ENCODE assay signal across 7 mouse cellular contexts in the genomic region with DNA sequence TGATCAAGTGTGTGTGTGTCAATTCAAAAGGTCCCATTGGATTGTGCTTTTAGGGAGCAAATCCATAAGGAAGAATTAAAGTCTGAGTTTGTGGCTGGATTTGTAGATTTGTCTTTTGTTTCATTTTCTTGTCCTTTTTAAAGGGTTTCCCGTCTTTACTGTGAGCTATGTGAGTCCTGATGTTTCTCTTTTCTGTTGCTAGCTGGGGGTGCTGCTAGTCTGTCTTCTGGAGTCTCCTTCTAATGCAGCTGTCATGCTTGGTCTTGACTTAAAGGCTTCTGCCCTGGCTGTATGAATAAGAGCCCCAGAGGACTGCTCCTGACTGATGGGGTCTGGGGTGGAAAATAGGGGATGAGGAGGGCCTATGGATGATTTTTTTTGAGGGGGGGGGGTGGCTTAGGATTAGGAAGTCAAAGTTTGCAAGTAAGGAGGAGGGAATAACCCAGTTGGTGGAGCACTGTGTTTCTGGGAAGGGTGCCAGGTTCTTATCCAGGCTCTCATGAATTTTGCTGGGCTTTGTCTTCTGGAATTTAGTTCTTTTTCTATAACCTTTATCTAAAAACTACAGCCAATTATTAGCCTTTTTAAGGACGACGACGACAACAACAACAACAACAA. TPM values are rescaled to one million over a fixed set of nuclear protein-coding genes. Genes with fewer than 3 reads are reported as not detected.
DNase-seq lines count a peak whose midpoint lies in the region; ATAC-seq and TF ChIP-seq lines count a peak whose summit lies in the region.

No protein-coding gene starts in this region.

- no peak for ATAC-seq in megakaryocyte, adult 5-6 weeks (ENCODE audit: poor library complexity, severe bottlenecking)
- ATAC-seq in frontal cortex, adult (ENCODE audit: low TSS enrichment) = no peak

- no peaks in the 10 kb centered on the region for H3K36me3 ChIP-seq in megakaryocyte, embryonic 14.5 days (replicated peaks; ENCODE audit: low read length)

- H3K4me3 ChIP-seq in megakaryocyte, embryonic 14.5 days (replicated peaks) = peak overlapping the region; percentile 89
- H3K4me3 ChIP-seq in bone marrow macrophage, adult 2 months (ENCODE audit: insufficient read depth, low read length) = peak overlapping the region; percentile 63

- no peaks in the 10 kb centered on the region for H3K9me3 ChIP-seq in megakaryocyte, embryonic 14.5 days

- no peak for TF ChIP-seq CTCF in bone marrow macrophage, adult 2 months (IDR thresholded peaks at IDR 0.05; ENCODE audit: low read depth, low read length)

- no peaks in the 10 kb centered on the region for H3K27me3 ChIP-seq in megakaryocyte, embryonic 14.5 days (replicated peaks)

- no peak for TF ChIP-seq POLR2A in bone marrow macrophage, adult 2 months (IDR thresholded peaks at IDR 0.05; ENCODE audit: borderline replicate concordance, low read depth, low read length)

- H3K4me1 ChIP-seq in megakaryocyte, embryonic 14.5 days = peaks cover 27% of the 10 kb centered on the region
- peaks cover 14% of the 10 kb centered on the region for H3K4me1 ChIP-seq in bone marrow macrophage, adult 2 months (ENCODE audit: control insufficient read depth, insufficient read depth, low read length)

- DNase-seq in heart, adult 11 months = peak; percentile 93
- DNase-seq in kidney, adult 9 months = peak; percentile 54
- peak; percentile 36 to 49 for DNase-seq in lung, postnatal 4 days

- H3K27ac ChIP-seq in bone marrow macrophage, adult 2 months (ENCODE audit: insufficient read depth, low read depth, low read length) = no peak overlapping the region

RNA-seq across cellular contexts. Expression of a gene that starts 1.1 kb away (rescaled TPM):
- polyA plus RNA-seq in megakaryocyte, embryonic 14.5 days (2012; ENCODE audit: insufficient read depth, low replicate concordance) = 0.96 TPM in 1 of 2 replicates, not detected in the other
- total RNA-seq in megakaryocyte, adult 5-6 weeks (2015) = 3.1 and 3.2 TPM in 2 replicates
- total RNA-seq in megakaryocyte, adult 5-6 weeks (2017) = 1.3 and 11.3 TPM in 2 replicates
- 18.8 and 19.0 TPM in 2 replicates for polyA plus RNA-seq in bone marrow macrophage, adult 2 months (2012; ENCODE audit: insufficient read depth, insufficient read length, missing spikeins)

Comparison
In these comparisons a context has a peak if more than half of its experiments do, and no peak if none do; other contexts are left out.
1. DNase-seq: peak in every context shown above with its lines; median percentile 93 in heart, adult 11 months; 54 in kidney, adult 9 months; 42 in lung, postnatal 4 days.
2. RNA of a gene that starts 1.1 kb away (polyA plus RNA-seq): 18.8 to 19.0 TPM in bone marrow macrophage, adult 2 months; 0.96 TPM in megakaryocyte, embryonic 14.5 days; every median in the first group is over 10 times any median in the second.